Mouse (Mus musculus): ENCODE results near the gene Mcl1. TPM values are rescaled to one million over a fixed set of nuclear protein-coding genes. Genes with fewer than 3 reads are reported as not detected.
"Not testable (repeated sequence)": the region's sequence is repeated elsewhere in the genome, so short reads cannot be mapped to it uniquely, and the experiment has no call there.

Mcl1 gene
- total RNA-seq, 2 experiments from 2014 or later = 70.6 to 83.2 TPM

- ATAC-seq (replicated peaks; ENCODE audit: low FRiP score, poor library complexity, severe bottlenecking) = no peak
These were observed 22.1 kb downstream of the Mcl1 start for GRCm38 (mm10) chr3:95680673-95681072.

GRCm38 (mm10) chr3:95681365-95681764 lies 22.8 kb downstream of the Mcl1 start:
- no peak for ATAC-seq (replicated peaks; ENCODE audit: low FRiP score, poor library complexity, severe bottlenecking)

GRCm38 (mm10) chr3:95682878-95683277 lies 24.3 kb downstream of the Mcl1 start:
- ATAC-seq (replicated peaks; ENCODE audit: low FRiP score, poor library complexity, severe bottlenecking) = no peak

- ATAC-seq (replicated peaks; ENCODE audit: low FRiP score, poor library complexity, severe bottlenecking) = no peak
These were observed 26.3 kb downstream of the Mcl1 start for GRCm38 (mm10) chr3:95684846-95685245.

- ATAC-seq (replicated peaks; ENCODE audit: low FRiP score, poor library complexity, severe bottlenecking) = no peak
These were observed 26.7 kb downstream of the Mcl1 start for GRCm38 (mm10) chr3:95685301-95685700.

GRCm38 (mm10) chr3:95685701-95686100 lies 27.1 kb downstream of the Mcl1 start:
- ATAC-seq (replicated peaks; ENCODE audit: low FRiP score, poor library complexity, severe bottlenecking) = no peak

- no peak for ATAC-seq (replicated peaks; ENCODE audit: low FRiP score, poor library complexity, severe bottlenecking)
These were observed 28.0 kb downstream of the Mcl1 start for GRCm38 (mm10) chr3:95686492-95687167.

GRCm38 (mm10) chr3:95687168-95687523 lies 28.6 kb downstream of the Mcl1 start:
- no peak for ATAC-seq (replicated peaks; ENCODE audit: low FRiP score, poor library complexity, severe bottlenecking)

GRCm38 (mm10) chr3:95687524-95688421 lies 29.2 kb downstream of the Mcl1 start, which contains the start of gene Adamtsl4:
Gene Adamtsl4, minus strand, starts transcription at chr3:95687917.
- peak; percentile 71 for ATAC-seq (replicated peaks; ENCODE audit: low FRiP score, poor library complexity, severe bottlenecking)

- no peak for ATAC-seq (replicated peaks; ENCODE audit: low FRiP score, poor library complexity, severe bottlenecking)
These were observed 30.8 kb downstream of the Mcl1 start for GRCm38 (mm10) chr3:95689171-95689915.

GRCm38 (mm10) chr3:95689940-95690339 lies 31.4 kb downstream of the Mcl1 start:
- no peak for ATAC-seq (replicated peaks; ENCODE audit: low FRiP score, poor library complexity, severe bottlenecking)

- ATAC-seq (replicated peaks; ENCODE audit: low FRiP score, poor library complexity, severe bottlenecking) = not testable (repeated sequence)
These were observed 32.0 kb downstream of the Mcl1 start for GRCm38 (mm10) chr3:95690552-95690951.

- ATAC-seq (replicated peaks; ENCODE audit: low FRiP score, poor library complexity, severe bottlenecking) = no peak
These were observed 34.1 kb downstream of the Mcl1 start for GRCm38 (mm10) chr3:95692677-95693076.

- ATAC-seq (replicated peaks; ENCODE audit: low FRiP score, poor library complexity, severe bottlenecking) = no peak
These were observed 35.5 kb downstream of the Mcl1 start for GRCm38 (mm10) chr3:95693821-95694807.

GRCm38 (mm10) chr3:95694808-95695703 lies 36.5 kb downstream of the Mcl1 start:
- ATAC-seq (replicated peaks; ENCODE audit: low FRiP score, poor library complexity, severe bottlenecking) = no peak

GRCm38 (mm10) chr3:95695796-95696195 lies 37.2 kb downstream of the Mcl1 start:
- ATAC-seq (replicated peaks; ENCODE audit: low FRiP score, poor library complexity, severe bottlenecking) = no peak

- no peak for ATAC-seq (replicated peaks; ENCODE audit: low FRiP score, poor library complexity, severe bottlenecking)
These were observed 37.8 kb downstream of the Mcl1 start for GRCm38 (mm10) chr3:95696360-95696759.

GRCm38 (mm10) chr3:95698286-95698685 lies 39.7 kb downstream of the Mcl1 start:
- no peak for ATAC-seq (replicated peaks; ENCODE audit: low FRiP score, poor library complexity, severe bottlenecking)

All from erythroblast, adult 5-6 weeks (primary cell).